Mouse (Mus musculus) neural tube, postnatal 0 days (tissue): ENCODE measurements around the gene Plekhb2. TPM values are rescaled to one million over a fixed set of nuclear protein-coding genes. Genes with fewer than 3 reads are reported as not detected.

Experiments used
- polyA plus RNA-seq: library from polyadenylated mRNA; unstranded; fragments of >200 nt; fragmentation: Nextera tagmentation; extraction: Ambion mirVana; gene quantifications from 2 replicates; pipeline ENCODE4 v1.2.1, GENCODE M21; 2015

The Plekhb2 gene
- 112 and 116 TPM in 2 replicates for polyA plus RNA-seq

DNA sequence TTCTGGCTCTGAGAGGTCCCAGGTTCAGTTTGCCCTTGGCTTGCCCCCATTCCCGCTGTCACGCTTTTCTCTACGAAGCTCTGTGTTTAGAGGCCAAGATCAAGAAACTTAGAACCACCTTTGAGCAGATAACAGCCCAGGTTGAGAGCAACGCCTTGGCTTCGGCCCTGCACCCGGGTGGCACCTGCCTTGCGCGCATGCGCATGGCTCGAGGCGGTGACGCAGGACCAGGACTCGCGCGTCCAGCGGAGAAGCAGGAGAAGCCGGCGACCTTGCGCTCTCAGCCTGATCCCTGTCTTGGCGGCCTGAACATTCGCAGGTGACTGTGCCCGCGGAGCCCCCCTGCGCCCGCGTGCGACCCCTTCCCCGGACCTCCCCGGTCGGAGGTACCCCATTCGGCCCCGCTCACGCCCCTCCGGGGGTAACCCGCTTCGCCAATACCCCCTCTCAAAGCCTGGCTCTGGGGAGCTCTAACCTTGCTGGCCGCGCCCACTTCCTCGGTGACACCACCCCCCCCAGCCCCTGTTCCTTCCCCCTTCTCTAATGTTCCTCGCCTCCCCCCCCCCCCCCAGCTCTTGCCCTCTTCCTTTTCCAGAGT, at the start of gene Plekhb2:
TSS of gene Plekhb2 (plus strand) at position 232 of the 598 bp plus-strand sequence.

DNA sequence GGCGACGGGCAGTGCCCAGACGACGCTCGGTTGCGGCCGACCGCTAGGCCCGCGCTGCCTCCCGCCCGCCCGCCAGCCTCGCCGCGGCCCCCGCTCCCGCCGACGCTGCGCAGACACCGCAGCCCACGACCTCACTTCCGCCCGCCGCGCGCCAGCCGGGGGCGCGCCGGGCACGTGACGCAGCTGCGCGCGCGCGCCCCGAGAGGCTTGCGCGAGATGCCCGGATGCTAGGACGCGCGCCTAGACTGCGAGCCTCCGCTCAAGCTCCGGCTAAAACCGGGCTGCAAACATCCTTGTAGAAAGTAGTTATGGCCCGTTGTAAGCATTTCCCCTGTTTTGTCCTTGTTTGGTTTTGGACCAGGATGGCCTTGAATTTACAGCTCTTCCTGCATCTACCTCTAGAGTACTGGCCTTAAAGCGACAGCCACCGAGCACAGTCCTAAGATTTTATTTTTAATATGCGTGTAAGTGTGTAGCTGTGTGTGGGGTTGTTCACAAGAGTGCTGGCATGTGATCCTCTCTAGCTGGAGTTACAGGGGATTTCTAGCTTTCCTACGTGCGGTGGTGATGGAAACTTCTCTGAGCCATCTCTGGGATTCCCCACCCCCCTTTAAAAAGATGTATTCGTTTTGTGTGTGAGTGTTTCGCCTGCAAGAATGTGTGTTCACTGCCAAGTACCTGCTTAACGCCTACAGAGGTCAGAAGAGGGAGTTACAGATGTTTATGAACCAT, 6.7 kb upstream of the Plekhb2 start, which contains the start of gene Fam168b:
TSS of gene Fam168b (minus strand) at position 179 of the 732 bp plus-strand sequence.

Other genes with a start within 250 kb of the Plekhb2 start
- gene Fam168b, start 6.9 kb upstream of the Plekhb2 start, polyA plus RNA-seq = 78.3 and 90.5 TPM in 2 replicates